Mouse (Mus musculus) intestine, embryonic 14.5 days (tissue): Measurements from ENCODE around the gene Tcap. TPM values are rescaled to one million over a fixed set of nuclear protein-coding genes. Genes with fewer than 3 reads are reported as not detected.
"Not testable (repeated sequence)": the region's sequence is repeated elsewhere in the genome, so short reads cannot be mapped to it uniquely, and the experiment has no call there.

ENCODE experiments used
- ATAC-seq: fragments of 200-750 bp; cut with Nextera tagmentation; replicated peaks from 2 replicates; pipeline ENCODE4 v1.8.0; 2017; ENCODE audit warnings: low read depth, moderate number of reproducible peaks, moderate TSS enrichment, moderate library complexity; ENCODE audit not compliant: low FRiP score, low TSS enrichment
- DNase-seq: peaks from one replicate; pipeline ENCODE4 v3.0.0-alpha.2; 2018; ENCODE audit warnings: low spot score
- H3K27ac ChIP-seq: fragments of 300-500 bp; sonication (generic); 2 replicates; pipeline ENCODE4 v1.5.1; 2014; ENCODE audit warnings: low read depth, mild to moderate bottlenecking, control low read depth
- H3K27me3 ChIP-seq: fragments of 300-500 bp; sonication (generic); replicated peaks from 2 replicates; pipeline ENCODE4 v1.6.1; 2014; ENCODE audit warnings: low read length, control low read depth; ENCODE audit not compliant: control insufficient read depth, insufficient read depth
- H3K36me3 ChIP-seq: fragments of 300-500 bp; sonication (generic); 2 replicates; pipeline ENCODE4 v1.6.1; 2014; ENCODE audit warnings: low read length, control low read depth; ENCODE audit not compliant: control insufficient read depth, insufficient read depth
- H3K4me1 ChIP-seq: fragments of 300-500 bp; sonication (generic); replicated peaks from 2 replicates; pipeline ENCODE4 v1.6.1; 2014; ENCODE audit warnings: low read length, control low read depth, mixed read lengths; ENCODE audit not compliant: control insufficient read depth, insufficient read depth
- H3K4me2 ChIP-seq: fragments of 300-500 bp; sonication (generic); 2 replicates; pipeline ENCODE4 v1.6.1; 2014; ENCODE audit warnings: low read length
- H3K4me3 ChIP-seq: fragments of 300-500 bp; sonication (generic); 2 replicates; pipeline ENCODE4 v1.5.1; 2014; ENCODE audit warnings: low read depth, low read length, control low read depth, mixed read lengths
- H3K9ac ChIP-seq: fragments of 300-500 bp; sonication (generic); 2 replicates; pipeline ENCODE4 v1.6.1; 2014; ENCODE audit warnings: mild to moderate bottlenecking, low read length
- H3K9me3 ChIP-seq: fragments of 300-500 bp; sonication (generic); 2 replicates; pipeline ENCODE4 v1.6.1; 2016; ENCODE audit warnings: low read length, control low read depth; ENCODE audit not compliant: control insufficient read depth
- WGBS: fragments of 180-500 bp; shearing (Covaris S2); extraction: QIAGEN DNeasy Blood & Tissue Kit; methylation state at CpG from one replicate; pipeline ENCODE4 v1.1.7; 2014; 5-methylcytosine and 5-hydroxymethylcytosine counted together
- polyA plus RNA-seq: library from polyadenylated mRNA; unstranded; fragments of >200 nt; fragmentation: Nextera tagmentation; extraction: Ambion mirVana; gene quantifications from 2 replicates; pipeline ENCODE4 v1.2.1, GENCODE M21; 2014

The Tcap gene
- polyA plus RNA-seq, 1 experiment from 2014 or later = not detected

DNA sequence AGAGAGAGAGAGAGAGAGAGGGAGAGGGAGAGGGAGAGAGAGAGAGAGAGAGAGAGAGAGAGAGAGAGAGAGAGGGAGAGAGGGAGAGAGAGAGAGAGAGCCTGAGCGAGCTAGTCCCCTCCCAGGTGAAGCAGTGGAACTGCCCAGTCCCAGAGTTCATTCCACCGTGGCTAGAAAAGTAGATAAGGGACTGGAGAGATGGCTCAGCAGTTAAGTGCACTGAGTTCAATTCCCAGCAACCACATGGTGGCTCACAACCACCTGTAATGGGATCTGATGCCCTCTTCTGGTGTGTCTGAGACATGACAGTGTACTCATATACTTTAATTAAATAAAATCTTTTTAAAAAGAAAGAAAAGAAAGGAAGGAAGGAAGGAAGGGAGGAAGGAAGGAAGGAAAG is 1.2 kb upstream of the Tcap start:
- DNase-seq, H3K4me2 ChIP-seq, H3K9me3 ChIP-seq, H3K4me3 ChIP-seq, H3K27ac ChIP-seq, ATAC-seq, H3K4me1 ChIP-seq, H3K9ac ChIP-seq: not testable (repeated sequence)
- Histone ChIP-seq H3K36me3 (peaks cover 35% of the 10 kb centered on the region), H3K27me3 (peaks cover 24% of the 10 kb centered on the region)
- 28% methylated on average over 2 of the region's 2 CpGs for WGBS

DNA sequence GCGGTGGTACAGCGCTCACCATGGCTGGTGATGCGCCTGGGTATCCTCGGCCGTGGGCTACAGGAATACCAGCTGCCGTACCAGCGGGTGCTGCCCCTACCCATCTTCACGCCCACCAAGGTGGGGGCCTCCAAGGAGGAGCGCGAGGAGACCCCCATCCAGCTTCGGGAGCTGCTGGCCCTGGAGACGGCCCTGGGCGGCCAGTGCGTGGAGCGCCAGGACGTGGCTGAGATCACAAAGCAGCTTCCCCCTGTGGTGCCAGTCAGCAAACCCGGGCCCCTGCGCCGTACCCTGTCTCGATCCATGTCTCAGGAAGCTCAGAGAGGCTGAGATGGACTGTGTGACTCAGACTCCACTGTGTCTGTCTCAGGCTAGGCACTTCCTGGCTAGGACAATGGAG is 605 bp downstream of the Tcap start:
- H3K27me3 ChIP-seq = peaks cover 36% of the 10 kb centered on the region
- no peak overlapping the region for H3K27ac ChIP-seq
- no peak overlapping the region for H3K9ac ChIP-seq
- H3K36me3 ChIP-seq = peaks cover 18% of the 10 kb centered on the region
- no peaks in the 10 kb centered on the region for H3K9me3 ChIP-seq
- ATAC-seq = no peak
- DNase-seq = no peak
- no peak overlapping the region for H3K4me3 ChIP-seq
- no peak overlapping the region for H3K4me2 ChIP-seq
- 72% methylated on average over 20 of the region's 20 CpGs for WGBS
- no peaks in the 10 kb centered on the region for H3K4me1 ChIP-seq

DNA sequence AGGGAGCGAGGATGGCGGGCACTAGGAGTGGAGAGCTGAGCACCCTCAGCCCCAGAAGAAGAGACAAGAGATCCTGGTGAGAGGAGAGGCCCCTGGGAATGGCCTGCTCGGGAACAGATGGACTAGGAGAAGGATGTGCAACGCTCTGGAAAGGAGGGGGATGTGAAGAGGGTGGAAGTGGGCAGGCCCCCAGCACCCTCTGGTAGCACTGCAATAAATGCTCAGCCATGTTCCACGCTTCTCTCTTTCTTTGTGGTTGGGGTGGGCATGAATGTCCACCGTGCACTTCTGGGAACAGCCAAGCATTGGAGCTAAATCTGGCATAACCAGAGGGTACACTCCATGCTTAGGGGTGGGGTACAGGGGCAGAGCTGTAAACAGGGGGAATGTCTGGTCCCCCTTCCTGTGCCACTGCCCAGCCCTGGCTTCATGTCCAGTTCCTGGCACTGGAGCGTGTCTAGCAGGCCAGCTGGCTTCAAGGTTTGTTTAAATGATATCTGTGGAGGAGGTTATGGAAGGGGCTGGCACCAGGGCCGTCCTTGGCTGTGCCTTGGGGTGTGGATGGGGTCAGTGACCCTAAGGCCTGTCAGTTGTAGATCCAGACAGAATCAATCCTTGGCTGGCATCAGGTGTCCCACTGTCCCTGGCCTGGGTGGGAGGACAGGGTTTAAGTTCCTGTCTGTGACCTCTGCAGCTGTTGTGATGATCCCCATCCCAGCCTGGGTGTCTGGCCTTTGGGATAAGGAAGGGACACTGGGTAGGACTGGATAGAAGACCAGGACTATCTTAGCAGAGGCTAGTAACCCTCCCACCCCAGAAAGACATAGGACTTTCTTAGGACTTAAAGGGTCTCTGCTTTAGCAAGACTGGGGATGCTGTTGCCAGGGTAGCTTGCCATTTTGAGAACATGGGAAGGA is 1.4 kb downstream of the Tcap start:
- no peaks in the 10 kb centered on the region for H3K4me1 ChIP-seq
- no peak overlapping the region for H3K27ac ChIP-seq
- no peak for DNase-seq
- H3K27me3 ChIP-seq = peaks cover 36% of the 10 kb centered on the region
- peaks cover 10% of the 10 kb centered on the region for H3K36me3 ChIP-seq
- no peak overlapping the region for H3K4me3 ChIP-seq
- WGBS = 62% methylated on average over 8 of the region's 8 CpGs
- no peaks in the 10 kb centered on the region for H3K9me3 ChIP-seq
- ATAC-seq = no peak
- H3K4me2 ChIP-seq = no peak overlapping the region
- no peak overlapping the region for H3K9ac ChIP-seq

DNA sequence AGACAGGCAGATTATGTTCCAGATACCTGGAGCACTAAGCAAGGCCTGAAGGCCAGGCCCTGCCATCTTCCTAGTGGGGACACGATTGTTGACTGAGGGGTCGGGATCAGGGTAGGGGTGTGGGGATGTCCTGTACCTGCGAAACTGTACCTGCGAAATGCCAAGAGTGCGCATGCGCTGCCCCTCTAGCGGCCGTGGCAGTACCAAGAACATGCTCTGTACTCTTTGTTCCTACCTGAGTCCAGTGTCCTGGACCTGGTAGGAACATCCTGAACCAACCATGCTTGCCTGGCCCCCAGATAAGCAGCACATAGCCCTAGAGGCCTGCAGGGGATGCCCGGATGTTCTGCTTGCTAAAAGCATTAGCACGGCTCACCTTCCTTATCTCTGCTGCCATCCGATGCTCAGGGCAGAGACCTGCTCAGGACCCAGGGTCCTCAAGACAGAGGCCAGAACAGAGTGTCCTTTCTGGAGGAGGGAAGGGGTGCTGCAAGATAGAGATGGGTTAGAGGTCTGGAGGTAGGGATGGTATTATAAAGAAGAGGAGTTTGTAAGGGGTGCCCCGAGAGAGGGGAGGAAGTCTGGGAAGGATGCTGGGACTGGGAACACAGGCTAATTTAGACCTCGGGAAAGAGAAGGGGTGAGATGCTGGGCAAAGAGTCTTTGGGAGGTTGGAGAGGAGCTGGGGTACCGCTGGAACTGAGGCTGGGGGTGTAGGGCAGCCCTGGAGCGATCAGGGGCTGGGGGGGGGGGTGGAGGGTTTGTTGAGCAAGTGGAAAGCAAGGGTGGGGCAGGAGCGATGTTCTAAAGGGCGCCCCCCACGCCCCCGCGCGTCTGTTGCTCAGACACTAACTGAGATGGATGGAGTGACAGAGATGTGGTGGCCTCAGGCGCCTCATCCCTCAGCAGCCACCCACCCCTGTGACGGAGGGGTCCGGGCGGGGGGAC is 2.3 kb downstream of the Tcap start, which contains the start of gene Pnmt:
Gene Pnmt (plus strand): TSS at position 813 of the 948 bp plus-strand sequence.
- H3K9me3 ChIP-seq = no peaks in the 10 kb centered on the region
- H3K4me1 ChIP-seq = no peaks in the 10 kb centered on the region
- no peak within 1 kb of the TSS for H3K4me3 ChIP-seq
- DNase-seq (no peak), ATAC-seq (no peak)
- peaks cover 1% of the 10 kb centered on the region; the same call in 1 of the 2 replicates for H3K36me3 ChIP-seq
- no peak within 1 kb of the TSS for H3K27ac ChIP-seq
- H3K9ac ChIP-seq = no peak within 1 kb of the TSS
- 44% methylated on average over 24 of the region's 25 CpGs for WGBS
- H3K27me3 ChIP-seq = peaks cover 40% of the 10 kb centered on the region
- 0 out of 2 replicates have a peak within 1 kb of the TSS, but pooled peaks have one; percentile 8 for H3K4me2 ChIP-seq

DNA sequence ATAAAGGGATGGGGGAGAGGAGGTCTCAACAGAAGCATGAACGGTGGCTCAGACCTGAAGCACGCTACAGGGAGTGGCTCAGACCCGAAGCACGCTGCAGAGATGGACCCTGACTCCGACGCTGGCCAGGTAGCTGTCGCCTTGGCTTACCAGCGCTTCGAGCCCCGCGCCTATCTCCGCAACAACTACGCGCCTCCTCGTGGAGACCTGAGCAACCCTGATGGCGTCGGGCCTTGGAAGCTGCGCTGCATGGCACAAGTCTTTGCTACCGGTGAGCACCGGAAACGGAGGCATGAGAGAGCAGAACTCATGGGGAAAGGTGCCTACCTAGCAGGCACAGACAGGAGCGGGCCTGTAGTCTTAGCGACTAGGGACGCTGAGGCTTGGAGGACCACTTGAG is 3.0 kb downstream of the Tcap start:
- DNase-seq = no peak
- H3K4me1 ChIP-seq = no peaks in the 10 kb centered on the region
- no peak overlapping the region for H3K27ac ChIP-seq
- H3K36me3 ChIP-seq = no peaks in the 10 kb centered on the region
- no peak overlapping the region for H3K4me3 ChIP-seq
- no peak for ATAC-seq
- 0 out of 2 replicates have a peak overlapping the region, but pooled peaks have one; percentile 8 for H3K4me2 ChIP-seq
- H3K9me3 ChIP-seq = no peaks in the 10 kb centered on the region
- H3K27me3 ChIP-seq = peaks cover 41% of the 10 kb centered on the region
- 14% methylated on average over 24 of the region's 24 CpGs for WGBS
- no peak overlapping the region for H3K9ac ChIP-seq

DNA sequence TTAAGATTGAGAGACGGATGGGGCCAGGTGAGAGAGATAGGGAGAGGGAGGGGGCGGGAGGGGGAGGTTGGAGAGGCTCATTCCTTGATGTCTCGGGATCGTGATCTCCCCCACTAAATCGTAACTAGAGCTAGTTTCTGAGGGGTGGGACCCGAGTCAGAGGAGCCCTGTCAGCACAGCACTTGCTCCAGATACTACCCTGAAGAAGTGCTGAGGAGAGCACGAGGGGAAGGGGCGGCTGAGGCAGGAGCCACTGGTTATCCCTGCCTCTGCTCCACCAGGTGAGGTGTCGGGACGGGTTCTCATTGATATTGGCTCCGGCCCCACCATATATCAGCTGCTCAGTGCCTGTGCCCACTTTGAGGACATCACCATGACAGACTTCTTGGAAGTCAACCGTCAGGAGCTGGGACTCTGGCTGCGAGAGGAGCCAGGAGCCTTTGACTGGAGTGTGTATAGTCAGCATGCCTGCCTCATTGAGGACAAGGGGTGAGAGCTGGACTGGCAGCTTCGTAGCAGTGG is 3.5 kb downstream of the Tcap start:
- Histone ChIP-seq H3K4me3 (no peak overlapping the region), H3K27ac (no peak overlapping the region), H3K4me1 (0 out of 2 replicates have a peak, but pooled peaks cover 3% of the 10 kb centered on the region), H3K36me3 (no peaks in the 10 kb centered on the region), H3K27me3 (peaks cover 41% of the 10 kb centered on the region), H3K9me3 (no peaks in the 10 kb centered on the region), H3K9ac (no peak overlapping the region), H3K4me2 (no peak overlapping the region)
- no peak for DNase-seq
- no peak for ATAC-seq
- WGBS = 50% methylated on average over 14 of the region's 14 CpGs

DNA sequence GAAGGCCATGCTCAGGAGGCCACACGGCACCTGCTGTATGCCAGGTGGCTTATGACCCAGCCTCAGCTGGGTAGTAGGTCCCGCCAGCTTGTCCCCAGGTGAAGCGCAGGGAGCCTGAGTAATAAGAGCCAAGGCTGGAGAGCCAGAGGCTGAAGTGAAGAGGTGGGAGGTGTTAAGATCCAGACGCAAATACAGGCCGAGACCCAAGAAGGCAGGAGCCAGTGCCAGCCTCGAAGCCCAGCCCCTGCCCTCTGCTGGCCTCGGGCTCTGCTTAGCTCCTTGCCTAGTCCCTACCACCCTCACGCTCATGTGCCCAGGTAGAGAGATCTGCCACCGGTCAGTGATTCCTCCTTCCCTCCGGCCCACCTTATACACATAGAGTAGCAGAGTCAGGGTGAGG is 4.7 kb downstream of the Tcap start:
- no peak overlapping the region for H3K4me2 ChIP-seq
- 78% methylated on average over 10 of the region's 10 CpGs for WGBS
- no peak overlapping the region for H3K27ac ChIP-seq
- H3K36me3 ChIP-seq = no peaks in the 10 kb centered on the region
- DNase-seq (no peak), ATAC-seq (no peak)
- no peak overlapping the region for H3K9ac ChIP-seq
- H3K4me3 ChIP-seq = no peak overlapping the region
- peaks cover 41% of the 10 kb centered on the region for H3K27me3 ChIP-seq
- no peaks in the 10 kb centered on the region for H3K9me3 ChIP-seq
- H3K4me1 ChIP-seq = 0 out of 2 replicates have a peak, but pooled peaks cover 9% of the 10 kb centered on the region

DNA sequence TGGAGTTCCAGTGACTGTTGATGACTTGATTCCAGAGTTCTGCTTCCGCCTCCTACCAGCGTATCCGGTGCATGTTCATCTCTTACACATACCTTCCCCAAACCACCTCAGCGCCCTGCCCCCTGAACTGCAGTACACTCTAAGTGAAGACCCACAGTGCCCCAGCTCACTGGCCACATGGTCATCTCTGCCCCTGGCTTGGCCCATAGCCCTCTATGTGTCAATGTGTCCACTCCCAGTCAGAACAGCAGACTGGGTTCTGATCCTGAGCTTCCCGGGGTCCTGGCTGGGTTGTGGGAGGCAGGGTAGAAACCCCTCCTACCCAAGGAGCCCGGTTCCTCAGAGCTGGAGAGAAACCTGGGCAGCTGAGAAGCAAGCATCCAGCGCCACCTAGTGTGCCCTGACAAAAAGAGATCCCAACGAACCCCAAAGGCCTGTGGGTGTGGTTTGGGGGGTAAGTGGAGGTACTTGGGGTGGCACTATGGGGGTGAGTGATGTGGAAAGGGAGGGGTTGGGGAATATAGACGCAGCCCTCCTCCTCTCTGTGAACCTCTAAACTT is 5.7 kb downstream of the Tcap start:
- Histone ChIP-seq H3K4me1 (peaks cover 14% of the 10 kb centered on the region; the same call in 1 of the 2 replicates), H3K27ac (no peak overlapping the region), H3K9me3 (no peaks in the 10 kb centered on the region), H3K4me2 (no peak overlapping the region), H3K9ac (no peak overlapping the region), H3K36me3 (no peaks in the 10 kb centered on the region), H3K4me3 (no peak overlapping the region), H3K27me3 (peaks cover 41% of the 10 kb centered on the region)
- DNase-seq = peak; percentile 60
- 23% methylated on average over 9 of the region's 9 CpGs for WGBS
- no peak for ATAC-seq
